Mouse (Mus musculus) left cerebral cortex, postnatal 10 days (tissue): ENCODE data around the gene Rcor1. TPM values are rescaled to one million over a fixed set of nuclear protein-coding genes. Genes with fewer than 3 reads are reported as not detected.

Experiments used
- DNase-seq, 2 experiments: peaks; one replicate each; pipeline ENCODE4 v3.0.0; 2021 to 2022; ENCODE audit warnings: low spot score in 2 of 2, mixed read lengths in 1 of 2; ENCODE audit errors: extremely low spot score in 1 of 2
- intact Hi-C: fragments of 180-260 bp; cut with DNase I; formaldehyde crosslinking; loops from one replicate; pipeline ENCODE4 v1.15.1; 2025
- total RNA-seq, 2 experiments: library from RNA; stranded (reverse); gene quantifications; 2 replicates each; pipeline ENCODE4 v1.2.3; 2021

The Rcor1 gene
- total RNA-seq, result 10 to 100 TPM; 18.0 to 18.3 TPM

GRCm38 (mm10) chr12:111038976-111039612 is at the start of gene Rcor1:
Rcor1 (plus strand) TSS chr12:111039351.
- peak; percentile 99 to 100 for DNase-seq
- intact Hi-C loops, result no loop called here

DNA sequence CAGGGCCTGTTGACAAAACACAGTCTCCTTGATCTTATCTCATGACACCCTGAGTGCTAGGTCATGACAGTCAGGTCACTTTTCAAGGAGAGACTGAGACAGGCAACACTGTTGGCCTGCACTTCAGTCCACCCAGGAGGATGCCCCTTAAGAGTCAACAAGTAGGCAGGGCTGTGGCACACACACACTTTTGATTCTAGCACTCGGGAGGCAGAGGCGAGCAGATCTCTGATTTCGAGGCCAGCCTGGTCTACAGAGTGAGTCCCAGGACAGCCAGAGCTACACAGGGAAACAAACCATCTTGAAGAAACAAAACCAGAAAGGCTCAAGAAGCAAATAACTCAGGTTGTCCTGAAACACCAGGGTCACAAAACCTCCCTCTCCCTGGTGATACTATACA is 49.7 kb upstream of the Rcor1 start:
- DNase-seq, result no peak
- intact Hi-C loops, result no loop called here

DNA sequence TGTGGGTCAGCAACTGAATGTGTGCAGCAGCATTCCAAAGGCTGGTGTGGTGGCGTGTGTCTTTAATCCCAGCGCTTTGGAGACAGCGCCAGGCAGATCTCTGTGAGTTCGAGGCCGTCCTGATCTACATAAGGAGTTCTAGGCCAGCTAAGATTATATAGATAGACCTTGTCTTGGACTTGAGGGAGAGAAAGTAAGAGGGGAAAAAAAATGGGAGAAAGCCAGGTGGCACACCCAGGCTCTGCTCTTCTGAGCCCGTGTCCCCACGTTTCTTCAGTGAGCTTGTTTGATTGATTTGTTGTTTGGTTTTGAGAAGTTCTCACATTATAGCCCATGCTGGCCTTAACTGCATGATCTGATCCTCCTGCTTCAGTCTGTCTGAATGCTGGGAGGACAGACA is 48.7 kb upstream of the Rcor1 start:
- intact Hi-C loops, result no loop called here
- no peak for DNase-seq

GRCm38 (mm10) chr12:110991361-110992127 is 47.6 kb upstream of the Rcor1 start:
- peak; percentile 30 to 83 for DNase-seq
- intact Hi-C loops, result loop anchor here (1.0 kb wide), 1 partner anchor 55 kb away; no protein-coding TSS in a partner anchor

DNA sequence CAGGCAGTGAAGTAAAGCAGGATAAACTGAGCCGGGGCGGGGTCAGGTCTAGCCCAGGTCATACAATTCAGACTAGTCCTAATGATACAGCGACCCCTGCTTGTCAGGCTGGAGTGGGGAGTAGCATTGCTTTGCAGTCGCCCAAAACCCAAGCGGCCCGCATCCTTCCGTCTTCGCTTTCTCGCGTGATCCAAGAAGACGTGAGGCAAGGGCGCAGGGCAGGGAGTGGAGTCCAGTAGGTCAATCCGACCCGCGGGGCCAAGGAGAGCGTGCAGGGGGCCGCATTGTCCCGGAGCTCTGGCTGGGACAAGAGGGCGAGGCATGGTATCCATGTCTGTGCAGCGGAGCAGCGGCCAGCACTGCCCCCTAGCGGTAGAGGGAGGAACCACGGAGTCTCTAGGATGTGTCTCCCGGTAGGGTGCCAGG is 47.0 kb upstream of the Rcor1 start:
- peak; percentile 79 to 91 for DNase-seq
- intact Hi-C loops, result loop anchor here (1.0 kb wide), 1 partner anchor 56 kb away; no protein-coding TSS in a partner anchor

DNA sequence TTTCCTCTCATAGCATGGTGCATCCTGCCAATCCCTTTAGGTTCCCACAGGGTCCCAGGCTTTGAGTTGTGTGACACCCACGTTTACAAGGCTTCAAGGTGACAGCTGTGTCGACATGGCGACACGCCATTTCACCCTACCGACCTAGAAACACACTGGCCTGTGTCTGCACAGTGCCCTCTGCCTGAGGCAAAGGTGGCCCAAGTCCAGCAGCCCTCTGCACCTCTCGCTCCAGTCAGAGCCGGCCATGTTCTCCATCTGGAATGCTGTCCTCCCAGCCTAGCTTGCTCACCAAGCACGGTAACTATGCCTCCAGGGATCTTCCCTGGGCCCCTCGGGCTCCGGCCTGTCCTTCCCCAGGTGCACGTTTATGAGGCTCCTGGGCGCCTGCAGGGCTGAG is 46.4 kb upstream of the Rcor1 start:
- DNase-seq, result no peak
- intact Hi-C loops, result loop anchor here (1.0 kb wide), 1 partner anchor 56 kb away; no protein-coding TSS in a partner anchor

DNA sequence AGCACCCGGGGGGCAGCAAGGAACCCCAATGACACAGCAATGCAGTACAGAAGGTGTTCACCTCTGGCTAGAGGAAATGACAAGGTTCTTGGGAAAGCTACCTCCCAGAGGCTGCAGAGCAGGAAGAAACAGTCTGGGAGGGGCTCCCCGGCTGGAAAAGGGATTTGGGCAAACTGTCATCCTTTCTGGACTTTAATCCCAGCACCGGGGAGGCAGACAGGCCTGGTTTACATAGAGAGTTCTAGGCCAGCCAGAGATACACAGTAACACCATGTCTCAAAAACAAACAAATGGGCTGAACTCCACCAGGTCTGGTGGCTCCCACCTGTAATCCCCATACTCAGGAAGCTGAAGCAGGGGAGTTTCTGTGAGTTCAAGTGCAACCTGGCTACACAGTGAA is 45.9 kb upstream of the Rcor1 start:
- DNase-seq, result no peak
- intact Hi-C loops, result no loop called here

- intact Hi-C loops, result no loop called here
- no peak for DNase-seq
These were observed 44.5 kb upstream of the Rcor1 start for GRCm38 (mm10) chr12:110994666-110995065.

- intact Hi-C loops, result no loop called here
- DNase-seq, result no peak
These were observed 41.1 kb upstream of the Rcor1 start for GRCm38 (mm10) chr12:110998092-110998491.

- no peak for DNase-seq
- intact Hi-C loops, result no loop called here
These were observed 39.3 kb upstream of the Rcor1 start for GRCm38 (mm10) chr12:110999820-111000219.

GRCm38 (mm10) chr12:111000956-111001355 is 38.2 kb upstream of the Rcor1 start:
- intact Hi-C loops, result no loop called here
- DNase-seq, result no peak

- intact Hi-C loops, result no loop called here
- DNase-seq, result no peak
These were observed 35.0 kb upstream of the Rcor1 start for GRCm38 (mm10) chr12:111004142-111004541.

GRCm38 (mm10) chr12:111005803-111006202 is 33.3 kb upstream of the Rcor1 start:
- DNase-seq, result no peak
- intact Hi-C loops, result no loop called here

DNA sequence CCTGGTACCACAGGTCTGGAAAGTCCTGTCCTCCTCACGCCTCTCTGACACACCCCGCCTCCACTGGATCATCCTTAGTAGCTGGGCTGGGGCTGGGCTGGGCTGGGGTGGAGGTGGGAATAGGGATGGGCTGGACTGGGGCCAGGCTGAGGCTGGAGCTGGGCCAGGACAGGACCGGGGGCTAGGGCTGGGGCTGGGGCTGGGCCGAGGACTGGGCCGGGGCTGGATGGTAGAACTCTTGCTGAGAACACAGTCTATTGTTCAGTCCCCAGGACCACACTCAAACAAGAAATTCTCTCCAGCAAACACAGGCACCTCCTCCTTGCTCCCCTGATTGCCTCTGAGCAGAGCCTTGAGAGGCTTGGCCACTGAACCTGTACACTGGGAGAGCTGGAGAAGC is 32.8 kb upstream of the Rcor1 start:
- intact Hi-C loops, result no loop called here
- no peak for DNase-seq

DNA sequence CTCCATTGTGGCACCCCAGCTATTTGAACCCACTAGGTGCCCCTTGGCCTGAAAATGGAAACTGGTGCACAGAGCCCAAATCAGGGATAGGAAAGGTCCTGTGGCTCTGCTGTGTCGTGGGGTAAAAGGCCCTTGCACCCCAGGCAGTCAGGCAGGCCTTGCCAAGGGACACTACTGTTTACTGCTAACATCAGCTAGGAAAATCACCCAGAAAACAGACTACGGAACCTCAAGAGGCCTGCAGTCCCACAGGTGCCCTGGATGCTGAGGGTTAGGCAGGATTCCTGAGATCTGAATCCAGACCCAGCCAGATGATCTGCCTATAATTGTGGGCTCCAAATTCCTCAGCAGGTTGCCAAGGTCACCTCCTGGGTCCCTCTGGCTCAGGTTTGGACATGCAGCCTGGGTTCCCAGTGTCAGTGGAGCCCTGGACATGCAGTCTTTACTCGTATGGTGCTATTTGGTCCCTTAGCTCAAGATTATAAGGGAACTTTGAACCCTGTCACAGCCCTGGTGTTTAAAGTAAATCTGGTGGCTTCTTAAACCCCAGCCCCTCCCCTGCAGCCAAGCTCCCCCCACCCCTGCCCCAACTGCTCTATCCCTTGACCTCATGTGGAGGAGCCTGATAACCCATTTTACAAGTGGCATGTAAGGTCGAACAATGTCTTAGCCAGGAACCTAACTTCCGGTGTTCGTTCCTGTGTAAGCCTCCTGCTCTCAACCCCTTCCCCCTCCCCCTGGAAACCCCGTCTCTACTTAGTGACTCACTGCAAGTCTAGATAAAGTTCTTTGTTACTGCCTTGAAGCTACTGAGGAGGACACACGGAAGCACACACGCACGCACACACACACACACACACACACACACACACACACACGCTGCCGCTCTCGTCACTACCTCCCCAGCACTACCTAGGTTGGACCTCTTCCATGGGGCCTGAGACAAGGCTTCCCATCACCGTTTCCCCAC is 31.7 kb upstream of the Rcor1 start:
- DNase-seq, result peak in 1 of 2 experiments; percentile 59
- intact Hi-C loops, result no loop called here

GRCm38 (mm10) chr12:111008500-111009490 is 30.4 kb upstream of the Rcor1 start:
- DNase-seq, result no peak
- intact Hi-C loops, result no loop called here

DNA sequence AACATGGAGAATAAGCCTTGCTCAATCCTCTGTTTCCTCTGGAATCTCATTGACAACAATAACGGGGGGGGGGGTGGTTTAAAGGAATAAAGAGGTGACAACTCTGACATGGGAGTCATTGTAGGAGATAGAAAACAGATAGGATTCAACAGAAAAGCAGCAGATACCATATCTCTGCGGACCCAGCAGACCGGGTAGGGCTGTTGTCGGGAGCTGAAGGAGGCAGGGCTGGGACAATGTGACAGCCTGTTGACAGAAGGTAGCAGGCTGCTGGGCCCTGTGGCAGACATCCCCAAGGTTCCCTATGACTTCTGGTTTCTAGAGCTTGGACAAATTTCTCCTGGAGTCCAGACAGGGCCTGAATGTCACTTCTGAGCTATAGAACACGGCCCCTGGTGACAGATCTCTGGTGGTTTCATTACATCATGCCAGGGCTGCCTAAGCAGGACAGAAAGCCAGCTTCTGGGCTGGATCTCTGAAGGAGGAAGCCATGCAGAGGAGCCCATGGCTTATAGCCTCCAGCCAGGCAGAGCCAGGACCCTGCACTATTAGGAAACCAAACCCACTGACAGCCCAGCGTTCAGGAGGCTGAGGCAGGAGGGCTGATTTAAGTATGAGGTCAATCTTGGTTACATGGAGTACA is 29.4 kb upstream of the Rcor1 start:
- DNase-seq, result no peak
- intact Hi-C loops, result no loop called here

GRCm38 (mm10) chr12:111016807-111017206 is 22.3 kb upstream of the Rcor1 start:
- intact Hi-C loops, result no loop called here
- no peak for DNase-seq
